8 mouse cellular contexts compared by ENCODE assay signal in genomic region chr9:95637271-95638181, GRCm38 (mm10). TPM values are rescaled to one million over a fixed set of nuclear protein-coding genes. Genes with fewer than 3 reads are reported as not detected.
DNase-seq lines count a peak whose midpoint lies in the region; ATAC-seq and TF ChIP-seq lines count a peak whose summit lies in the region.

Pcolce2 (plus strand) TSS chr9:95637601.

- peak; percentile 93 for ATAC-seq in forebrain, embryonic 12.5 days (ENCODE audit: low FRiP score)
- peak; percentile 87 for ATAC-seq in lung, embryonic 16.5 days (ENCODE audit: low read depth)

- under 1% methylated on average over 63 of the region's 71 CpGs for WGBS in forebrain, embryonic 12.5 days
- under 1% methylated on average over 46 of the region's 71 CpGs for WGBS in lung, embryonic 16.5 days

- H3K27me3 ChIP-seq in forebrain, embryonic 12.5 days: peaks cover 36% of the 10 kb centered on the region
- H3K27me3 ChIP-seq in lung, embryonic 16.5 days (ENCODE audit: control insufficient read depth, insufficient read depth, low read depth, low read length): peaks cover 12% of the 10 kb centered on the region; the same call in 1 of the 2 replicates

- peak within 1 kb of the TSS; percentile 76 for H3K4me3 ChIP-seq in forebrain, embryonic 12.5 days (replicated peaks)
- peak within 1 kb of the TSS; percentile 69 for H3K4me3 ChIP-seq in lung, embryonic 16.5 days (ENCODE audit: low read length)

- H3K27ac ChIP-seq in forebrain, embryonic 12.5 days: peak within 1 kb of the TSS; percentile 26
- no peak within 1 kb of the TSS for H3K27ac ChIP-seq in lung, embryonic 16.5 days (ENCODE audit: low read length)

- peaks cover 7% of the 10 kb centered on the region; the same call in 1 of the 2 replicates for H3K4me1 ChIP-seq in forebrain, embryonic 12.5 days
- H3K4me1 ChIP-seq in lung, embryonic 16.5 days (replicated peaks; ENCODE audit: control insufficient read depth, insufficient read depth, low read length): peaks cover 4% of the 10 kb centered on the region; the same call in 1 of the 2 replicates

- TF ChIP-seq CTCF in brain, embryonic 14.5 days (IDR thresholded peaks at IDR 0.05; ENCODE audit: borderline replicate concordance, extremely low read depth, insufficient read depth, insufficient read length): no peak

- 0 out of 2 replicates have a peak, but pooled peaks have one; percentile 46 for TF ChIP-seq POLR2A in brain, embryonic 14.5 days (IDR thresholded peaks at IDR 0.05; ENCODE audit: borderline replicate concordance, extremely low read depth, insufficient read depth, insufficient read length, poor library complexity, severe bottlenecking)

- peak within 1 kb of the TSS; percentile 78 for H3K9ac ChIP-seq in forebrain, embryonic 12.5 days
- peak within 1 kb of the TSS; percentile 71 for H3K9ac ChIP-seq in lung, embryonic 16.5 days (ENCODE audit: low read length)

- H3K4me2 ChIP-seq in forebrain, embryonic 12.5 days: peak within 1 kb of the TSS; percentile 91
- H3K4me2 ChIP-seq in lung, embryonic 16.5 days (ENCODE audit: low read depth, low read length): peak within 1 kb of the TSS; percentile 98

- peak; percentile 80 for DNase-seq in ES-CJ7 (ENCODE audit: low read depth, low spot score)
- DNase-seq in brain, embryonic 14.5 days (ENCODE audit: low read depth): peak; percentile 75
- peak; percentile 69 to 71 for DNase-seq in heart, postnatal 14 days
- DNase-seq in kidney, postnatal 25 days: peak; percentile 50 to 77
- peak; percentile 21 for DNase-seq in right cerebral cortex, postnatal 14 days
- DNase-seq in thymus, postnatal 0 days (ENCODE audit: low spot score): no peak

- H3K36me3 ChIP-seq in forebrain, embryonic 12.5 days (replicated peaks): no peaks in the 10 kb centered on the region
- H3K36me3 ChIP-seq in lung, embryonic 16.5 days (ENCODE audit: control insufficient read depth, insufficient read depth, low read length): no peaks in the 10 kb centered on the region

- no peaks in the 10 kb centered on the region for H3K9me3 ChIP-seq in forebrain, embryonic 12.5 days
- H3K9me3 ChIP-seq in lung, embryonic 16.5 days (ENCODE audit: control insufficient read depth, low read length): 0 out of 2 replicates have a peak, but pooled peaks cover 3% of the 10 kb centered on the region

- intact Hi-C loops in heart, postnatal 14 days (cut with DNase I): no loop called here

RNA-seq across cellular contexts. Expression of gene Pcolce2, which starts in this region (rescaled TPM):
- polyA plus RNA-seq in brain, embryonic 14.5 days (2012; rRNA removed): 0.19 and 1.00 TPM in 2 replicates
- polyA plus RNA-seq in forebrain, embryonic 12.5 days (2016; fragmentation: Nextera tagmentation; extraction: Ambion mirVana): 2.6 and 3.4 TPM in 2 replicates
- 10 to 100 TPM; 24.3 to 25.1 TPM for total RNA-seq in heart, postnatal 14 days (2021)
- polyA plus RNA-seq in lung, embryonic 16.5 days (2015; fragmentation: Nextera tagmentation; extraction: Ambion mirVana): 8.7 and 9.3 TPM in 2 replicates
- 3.3 and 4.9 TPM in 2 replicates for polyA plus RNA-seq in thymus, postnatal 0 days (2015; fragmentation: Nextera tagmentation; extraction: Ambion mirVana)

Comparison
In these comparisons a context has a peak if more than half of its experiments do, and no peak if none do; other contexts are left out.
1. Peak in DNase-seq in brain, embryonic 14.5 days; RNA of the gene not detected or under 1 TPM.